Mouse (Mus musculus) embryonic facial prominence, embryonic 11.5 days (tissue): ENCODE results near the gene Pde6g. TPM values are rescaled to one million over a fixed set of nuclear protein-coding genes. Genes with fewer than 3 reads are reported as not detected.

ENCODE experiments used
- ATAC-seq: fragments of 200-750 bp; cut with Nextera tagmentation; replicated peaks from 2 replicates; pipeline ENCODE4 v1.8.0; 2017; ENCODE audit warnings: low read depth; ENCODE audit not compliant: insufficient number of reproducible peaks, low FRiP score, low TSS enrichment
- DNase-seq: peaks from one replicate; pipeline ENCODE4 v3.0.0-alpha.2; 2015; ENCODE audit warnings: low spot score
- H3K27ac ChIP-seq: fragments of 300-500 bp; sonication (generic); replicated peaks from 2 replicates; pipeline ENCODE4 v1.5.1; 2014; ENCODE audit warnings: mild to moderate bottlenecking, low read depth, low read length, control low read depth
- H3K27me3 ChIP-seq: fragments of 300-500 bp; sonication (generic); 2 replicates; pipeline ENCODE4 v1.6.1; 2014; ENCODE audit warnings: mild to moderate bottlenecking, low read length, moderate library complexity, mixed read lengths; ENCODE audit not compliant: control insufficient read depth, insufficient read depth
- H3K36me3 ChIP-seq: fragments of 300-500 bp; sonication (generic); replicated peaks from 2 replicates; pipeline ENCODE4 v1.6.1; 2014; ENCODE audit warnings: low read depth, mild to moderate bottlenecking, low read length, moderate library complexity, mixed read lengths; ENCODE audit not compliant: control insufficient read depth, insufficient read depth
- H3K4me1 ChIP-seq: fragments of 300-500 bp; sonication (generic); 2 replicates; pipeline ENCODE4 v1.6.1; 2014; ENCODE audit warnings: low read length, mixed read lengths; ENCODE audit not compliant: control insufficient read depth, insufficient read depth
- H3K4me2 ChIP-seq: fragments of 300-500 bp; sonication (generic); 2 replicates; pipeline ENCODE4 v1.6.1; 2014; ENCODE audit warnings: low read depth, mild to moderate bottlenecking, control low read depth, low read length, moderate library complexity
- H3K4me3 ChIP-seq: fragments of 300-500 bp; sonication (generic); 2 replicates; pipeline ENCODE4 v1.5.1; 2014; ENCODE audit warnings: low read depth, low read length, control low read depth
- H3K9ac ChIP-seq: fragments of 300-500 bp; sonication (generic); replicated peaks from 2 replicates; pipeline ENCODE4 v1.6.1; 2014; ENCODE audit warnings: mild to moderate bottlenecking, control low read depth, low read length
- H3K9me3 ChIP-seq: fragments of 300-500 bp; sonication (generic); replicated peaks from 2 replicates; pipeline ENCODE4 v1.6.1; 2016; ENCODE audit warnings: mild to moderate bottlenecking, low read length, inconsistent platforms, mixed read lengths; ENCODE audit not compliant: control insufficient read depth
- WGBS: fragments of 180-500 bp; shearing (Covaris S2); extraction: QIAGEN DNeasy Blood & Tissue Kit; methylation state at CpG from one replicate; pipeline ENCODE4 v1.1.7; 2014; 5-methylcytosine and 5-hydroxymethylcytosine counted together
- polyA plus RNA-seq: library from polyadenylated mRNA; unstranded; fragments of >200 nt; fragmentation: Nextera tagmentation; extraction: Ambion mirVana; gene quantifications from 2 replicates; pipeline ENCODE4 v1.2.1, GENCODE M21; 2014

The Pde6g gene
- polyA plus RNA-seq, 1 experiment from 2014 or later, result 0.48 TPM

DNA sequence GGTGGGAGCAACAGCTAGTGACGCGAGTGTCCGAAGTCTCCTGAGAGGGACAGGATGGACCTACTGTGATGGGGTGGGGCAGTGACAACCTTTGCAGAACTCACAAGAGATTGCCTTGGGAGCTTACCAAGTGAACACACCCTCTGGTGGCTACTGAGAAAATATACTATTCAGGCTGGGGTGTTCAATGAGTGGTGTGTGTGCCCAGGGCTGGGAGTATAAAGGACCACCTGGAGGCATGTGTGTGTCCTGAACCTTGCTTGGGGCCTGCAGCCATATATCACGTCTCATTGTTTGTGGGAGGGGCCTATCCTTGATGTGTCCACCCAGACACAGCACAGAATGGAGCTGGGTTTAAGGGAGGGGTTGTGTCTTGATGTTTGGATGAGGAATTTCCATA is 35.2 kb upstream of the Pde6g start:
- no peaks in the 10 kb centered on the region for H3K27me3 ChIP-seq
- H3K9ac ChIP-seq, result no peak overlapping the region
- no peaks in the 10 kb centered on the region for H3K9me3 ChIP-seq
- no peak overlapping the region for H3K27ac ChIP-seq
- DNase-seq (no peak), ATAC-seq (no peak)
- H3K36me3 ChIP-seq, result peaks cover 7% of the 10 kb centered on the region; the same call in 1 of the 2 replicates
- H3K4me3 ChIP-seq, result no peak overlapping the region
- no peak overlapping the region for H3K4me2 ChIP-seq
- 86% methylated on average over 4 of the region's 4 CpGs for WGBS
- H3K4me1 ChIP-seq, result peaks cover 7% of the 10 kb centered on the region

- ATAC-seq, result no peak
- Histone ChIP-seq H3K27me3 (no peaks in the 10 kb centered on the region), H3K9me3 (no peaks in the 10 kb centered on the region), H3K36me3 (peaks cover 18% of the 10 kb centered on the region), H3K4me2 (peak overlapping the region; percentile 76), H3K9ac (peak overlapping the region; percentile 71), H3K4me1 (0 out of 2 replicates have a peak, but pooled peaks cover 4% of the 10 kb centered on the region), H3K4me3 (peak overlapping the region; percentile 85), H3K27ac (no peak overlapping the region)
- no peak for DNase-seq
- 10% methylated on average over 10 of the region's 10 CpGs for WGBS
Observed at GRCm38 (mm10) chr11:120485251-120485650, 32.0 kb upstream of the Pde6g start.

GRCm38 (mm10) chr11:120484265-120484981 is 31.1 kb upstream of the Pde6g start, which contains the start of gene Mrpl12:
Gene Mrpl12 (plus strand): TSS chr11:120484613.
- Histone ChIP-seq H3K27me3 (no peaks in the 10 kb centered on the region), H3K27ac (peak within 1 kb of the TSS; percentile 65), H3K4me1 (0 out of 2 replicates have a peak, but pooled peaks cover 4% of the 10 kb centered on the region), H3K4me2 (peak within 1 kb of the TSS; percentile 76), H3K9me3 (no peaks in the 10 kb centered on the region), H3K4me3 (peak within 1 kb of the TSS; percentile 85), H3K36me3 (peaks cover 21% of the 10 kb centered on the region), H3K9ac (peak within 1 kb of the TSS; percentile 71)
- ATAC-seq (peak; percentile 92), DNase-seq (peak; percentile 98)
- WGBS, result under 1% methylated on average over 60 of the region's 60 CpGs

- H3K36me3 ChIP-seq, result peaks cover 26% of the 10 kb centered on the region
- ATAC-seq (no peak), DNase-seq (no peak)
- 92% methylated on average over 7 of the region's 7 CpGs for WGBS
- H3K9ac ChIP-seq, result peak overlapping the region; percentile 71
- H3K4me2 ChIP-seq, result no peak overlapping the region
- H3K4me3 ChIP-seq, result peak overlapping the region; percentile 85; the same call in 1 of the 2 replicates
- H3K27me3 ChIP-seq, result no peaks in the 10 kb centered on the region
- peak overlapping the region; percentile 65; the same call in 1 of the 2 replicates for H3K27ac ChIP-seq
- H3K4me1 ChIP-seq, result 0 out of 2 replicates have a peak, but pooled peaks cover 4% of the 10 kb centered on the region
- H3K9me3 ChIP-seq, result no peaks in the 10 kb centered on the region
Observed at GRCm38 (mm10) chr11:120483448-120483934, 30.2 kb upstream of the Pde6g start.

DNA sequence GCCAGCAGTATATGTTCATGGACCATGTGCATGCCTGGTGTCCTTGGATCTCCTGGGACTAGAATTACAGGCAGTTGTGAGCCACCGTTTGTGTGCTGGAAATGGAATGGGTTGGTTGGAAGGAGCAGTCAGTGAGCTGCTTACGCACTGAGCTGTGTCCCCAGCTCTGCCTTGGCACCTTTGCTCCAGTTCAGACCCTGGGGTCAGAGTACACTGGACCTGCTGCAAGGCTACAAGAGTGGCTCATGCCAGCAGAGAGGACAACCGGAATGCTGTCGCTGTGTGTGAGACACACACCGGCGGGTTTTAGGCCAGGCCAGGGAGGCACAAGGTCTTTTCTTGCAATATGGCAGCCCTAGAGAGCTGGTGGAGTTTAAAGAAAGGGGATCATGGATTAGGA is 18.8 kb upstream of the Pde6g start:
- no peak overlapping the region for H3K4me2 ChIP-seq
- peaks cover 10% of the 10 kb centered on the region for H3K36me3 ChIP-seq
- no peak for ATAC-seq

DNA sequence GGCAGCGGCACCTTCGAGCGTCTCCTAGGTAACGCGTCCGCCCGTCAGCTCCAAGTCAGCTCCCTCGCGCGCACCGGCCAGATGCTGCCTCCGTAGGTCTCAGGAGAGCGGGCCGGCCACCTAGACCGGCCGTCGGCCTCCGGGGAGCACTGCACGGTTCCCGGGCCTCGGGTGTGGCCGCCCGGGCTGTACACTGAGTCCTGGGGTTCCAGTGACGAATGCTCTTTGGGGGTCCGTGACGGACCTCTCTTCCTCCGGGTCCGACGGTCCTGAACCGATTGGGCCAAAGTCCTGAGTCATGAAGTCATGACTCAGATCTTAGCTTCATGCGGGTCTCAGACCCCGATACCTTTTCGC is 14.4 kb upstream of the Pde6g start:
- Histone ChIP-seq H3K9ac (peak overlapping the region; percentile 77), H3K4me3 (peak overlapping the region; percentile 82), H3K27me3 (no peaks in the 10 kb centered on the region), H3K9me3 (no peaks in the 10 kb centered on the region), H3K4me1 (no peaks in the 10 kb centered on the region), H3K4me2 (peak overlapping the region; percentile 70), H3K27ac (no peak overlapping the region), H3K36me3 (peaks cover 3% of the 10 kb centered on the region; the same call in 1 of the 2 replicates)
- DNase-seq (no peak), ATAC-seq (no peak; the same call in 1 of the 2 replicates)
- under 1% methylated on average over 33 of the region's 33 CpGs for WGBS

More for the DNA sequence above, 18.8 kb upstream of the Pde6g start:
- no peaks in the 10 kb centered on the region for H3K9me3 ChIP-seq
- no peaks in the 10 kb centered on the region for H3K27me3 ChIP-seq
- no peaks in the 10 kb centered on the region for H3K4me1 ChIP-seq
- no peak for DNase-seq
- no peak overlapping the region for H3K27ac ChIP-seq
- H3K4me3 ChIP-seq, result no peak overlapping the region
- H3K9ac ChIP-seq, result no peak overlapping the region
- 99% methylated on average over 6 of the region's 6 CpGs for WGBS

DNA sequence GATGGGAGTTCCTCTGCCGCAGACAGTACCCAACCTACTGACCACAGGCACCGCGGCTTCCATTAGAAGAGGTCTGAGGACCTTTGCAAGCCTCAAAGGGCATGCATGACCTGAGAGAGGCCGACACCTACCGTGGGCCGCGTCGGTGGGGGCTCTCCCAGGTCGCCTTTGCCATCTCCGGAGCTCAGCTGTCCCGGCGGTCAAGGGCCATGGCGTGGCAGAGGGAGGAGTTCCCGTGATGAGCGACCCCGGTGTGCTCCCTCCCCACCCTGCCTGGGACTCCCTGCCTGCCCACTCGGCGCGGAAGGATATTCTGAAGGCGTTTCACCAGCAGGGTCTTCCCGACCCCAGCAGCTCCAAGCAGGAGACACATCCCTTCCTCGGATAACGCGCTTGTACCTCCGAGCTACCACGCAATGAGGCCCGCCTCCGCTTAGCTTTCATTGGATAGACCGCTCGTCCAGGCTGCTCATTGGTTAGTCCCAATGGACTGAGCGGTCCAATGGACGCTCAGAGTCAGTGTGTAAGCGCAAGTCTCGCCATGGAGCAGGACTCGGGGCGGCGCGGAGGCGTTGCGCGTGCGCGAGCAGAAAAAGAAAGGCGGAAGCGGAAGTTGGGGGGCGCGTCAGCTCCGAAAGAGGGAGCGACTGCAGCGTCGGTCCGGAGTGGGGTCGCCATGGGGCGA is 13.9 kb upstream of the Pde6g start, which contains the start of gene Arl16:
Gene Arl16, minus strand, starts transcription at position 557 of the 685 bp plus-strand sequence.
- H3K27ac ChIP-seq, result no peak within 1 kb of the TSS
- no peaks in the 10 kb centered on the region for H3K9me3 ChIP-seq
- under 1% methylated on average over 54 of the region's 54 CpGs for WGBS
- no peaks in the 10 kb centered on the region for H3K4me1 ChIP-seq
- H3K27me3 ChIP-seq, result no peaks in the 10 kb centered on the region
- ATAC-seq (peak; percentile 100), DNase-seq (peak; percentile 99)
- peak within 1 kb of the TSS; percentile 90 for H3K4me2 ChIP-seq
- peak within 1 kb of the TSS; percentile 77 for H3K9ac ChIP-seq
- H3K4me3 ChIP-seq, result peak within 1 kb of the TSS; percentile 82
- peaks cover 3% of the 10 kb centered on the region; the same call in 1 of the 2 replicates for H3K36me3 ChIP-seq
